Mouse (Mus musculus): ENCODE results near the gene Hist1h3d. TPM values are rescaled to one million over a fixed set of nuclear protein-coding genes. Genes with fewer than 3 reads are reported as not detected.
A peak's percentile ranks its signal among the peaks of the same experiment; 100 is the strongest.
"Not testable (repeated sequence)": the region's sequence is repeated elsewhere in the genome, so short reads cannot be mapped to it uniquely, and the experiment has no call there.

Gene Hist1h3d
- total RNA-seq, 1 experiment from 2014 or later: 12.9 TPM

DNA sequence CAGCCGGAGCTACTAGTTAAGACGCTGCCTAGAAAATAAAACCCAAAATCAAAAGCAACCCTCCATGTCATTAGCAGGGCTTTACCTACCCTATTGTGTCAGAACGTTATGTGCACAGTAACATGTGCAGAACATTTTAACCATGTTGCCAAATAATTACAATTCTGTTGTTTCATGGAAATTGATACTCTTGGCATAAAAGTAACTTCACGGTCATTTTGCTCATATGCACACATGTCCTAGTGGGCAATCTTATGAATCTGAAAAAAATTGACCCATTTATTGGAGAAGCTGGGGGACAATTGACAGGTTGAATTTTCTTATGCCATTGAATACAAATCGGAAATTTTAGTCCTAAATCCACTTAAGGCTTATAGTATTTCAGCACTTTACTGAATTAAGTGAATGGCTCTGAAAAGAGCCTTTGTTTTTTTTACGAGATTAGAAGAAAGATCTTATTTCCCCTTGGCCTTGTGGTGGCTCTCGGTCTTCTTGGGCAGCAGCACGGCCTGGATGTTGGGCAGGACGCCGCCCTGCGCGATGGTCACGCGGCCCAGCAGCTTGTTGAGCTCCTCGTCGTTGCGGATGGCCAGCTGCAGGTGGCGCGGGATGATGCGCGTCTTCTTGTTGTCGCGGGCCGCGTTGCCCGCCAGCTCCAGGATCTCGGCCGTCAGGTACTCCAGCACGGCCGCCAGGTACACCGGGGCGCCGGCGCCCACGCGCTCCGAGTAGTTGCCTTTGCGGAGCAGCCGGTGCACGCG lies 5.1 kb upstream of the Hist1h3d start:
- DNase-seq: not testable (repeated sequence)

DNA sequence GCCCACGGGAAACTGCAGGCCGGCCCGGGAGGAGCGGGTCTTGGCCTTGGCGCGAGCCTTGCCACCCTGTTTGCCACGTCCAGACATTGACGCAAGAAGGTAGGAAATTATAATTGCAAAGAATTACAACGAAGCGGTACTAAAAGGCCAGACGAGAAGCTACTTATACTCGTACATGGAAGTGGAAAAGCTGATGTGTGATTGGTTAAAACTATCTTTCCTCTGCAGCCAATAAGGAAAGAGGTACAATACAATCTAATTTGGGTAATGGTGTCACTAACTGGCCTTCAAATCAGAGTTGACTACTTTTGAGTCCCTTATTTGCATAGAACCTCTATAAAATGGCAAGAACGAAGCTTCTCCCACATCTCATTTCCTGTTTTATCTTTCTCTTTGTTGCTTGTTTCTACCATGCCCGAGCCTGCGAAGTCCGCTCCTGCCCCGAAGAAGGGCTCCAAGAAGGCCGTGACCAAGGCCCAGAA lies 4.5 kb upstream of the Hist1h3d start, which contains the start of the genes Hist1h2ae and Hist1h2bg:
TSS of gene Hist1h2ae (minus strand) at position 199 of the 482 bp plus-strand sequence.
TSS of gene Hist1h2bg (plus strand) at position 375 of the 482 bp plus-strand sequence.
- DNase-seq: peak; percentile 42

DNA sequence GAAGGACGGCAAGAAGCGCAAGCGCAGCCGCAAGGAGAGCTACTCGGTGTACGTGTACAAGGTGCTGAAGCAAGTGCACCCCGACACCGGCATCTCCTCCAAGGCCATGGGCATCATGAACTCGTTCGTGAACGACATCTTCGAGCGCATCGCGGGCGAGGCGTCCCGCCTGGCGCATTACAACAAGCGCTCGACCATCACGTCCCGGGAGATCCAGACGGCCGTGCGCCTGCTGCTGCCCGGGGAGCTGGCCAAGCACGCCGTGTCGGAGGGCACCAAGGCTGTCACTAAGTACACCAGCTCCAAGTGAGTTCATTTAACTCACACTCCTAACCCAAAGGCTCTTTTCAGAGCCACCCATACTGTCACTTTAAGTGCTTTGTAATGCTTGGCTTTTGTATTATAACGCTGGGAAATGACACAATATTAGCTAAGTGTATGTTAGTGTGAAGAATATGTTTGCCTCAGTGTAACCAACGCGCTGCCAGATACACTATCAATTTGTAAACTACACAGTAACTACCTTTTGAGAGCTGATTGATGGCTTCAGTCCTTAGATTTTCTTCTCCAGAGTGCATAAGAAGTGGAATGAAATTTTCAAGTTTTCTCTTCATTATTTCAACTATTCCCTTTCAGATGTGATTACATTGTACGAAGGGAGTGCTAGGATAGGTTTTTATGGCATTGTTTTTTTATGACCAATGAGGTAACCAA lies 3.9 kb upstream of the Hist1h3d start:
- not testable (repeated sequence) for DNase-seq

DNA sequence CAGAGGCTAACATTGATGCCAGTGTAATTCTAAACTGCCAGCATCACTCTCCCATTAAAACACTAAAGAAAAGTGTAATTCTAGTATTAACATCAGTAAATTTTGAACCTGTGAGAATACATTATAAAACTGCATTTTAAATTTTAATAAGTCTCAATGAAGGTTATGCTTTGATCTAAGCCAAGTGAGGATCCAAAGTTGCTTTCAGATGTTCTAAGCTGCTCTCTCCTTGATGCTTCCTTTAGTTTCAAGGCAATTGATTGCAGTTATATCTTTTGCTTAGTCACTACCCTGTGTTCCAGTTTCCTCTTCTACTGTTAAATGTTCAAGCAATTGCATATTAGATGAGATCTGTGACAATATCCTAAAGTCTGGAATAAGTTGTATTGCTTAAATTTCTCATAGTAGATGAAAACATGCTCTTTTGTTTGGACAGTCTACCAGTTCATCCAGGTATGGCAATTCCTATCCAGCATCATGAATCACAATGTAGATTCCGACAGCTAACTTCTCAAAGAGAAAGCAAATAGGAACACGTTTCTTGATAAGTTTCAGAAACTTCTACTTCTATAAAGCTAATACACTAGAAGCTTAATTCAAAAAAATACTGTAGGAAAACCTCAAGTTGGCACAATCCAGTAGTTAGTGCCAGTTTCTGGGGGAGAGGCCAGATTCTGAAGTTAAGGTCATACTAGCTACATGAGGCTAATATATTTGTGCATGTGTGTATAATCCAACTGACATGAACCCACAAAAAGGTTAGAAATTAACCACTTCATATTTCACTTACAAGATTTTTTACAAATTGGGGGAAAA lies 3.1 kb upstream of the Hist1h3d start:
- no peak for DNase-seq

DNA sequence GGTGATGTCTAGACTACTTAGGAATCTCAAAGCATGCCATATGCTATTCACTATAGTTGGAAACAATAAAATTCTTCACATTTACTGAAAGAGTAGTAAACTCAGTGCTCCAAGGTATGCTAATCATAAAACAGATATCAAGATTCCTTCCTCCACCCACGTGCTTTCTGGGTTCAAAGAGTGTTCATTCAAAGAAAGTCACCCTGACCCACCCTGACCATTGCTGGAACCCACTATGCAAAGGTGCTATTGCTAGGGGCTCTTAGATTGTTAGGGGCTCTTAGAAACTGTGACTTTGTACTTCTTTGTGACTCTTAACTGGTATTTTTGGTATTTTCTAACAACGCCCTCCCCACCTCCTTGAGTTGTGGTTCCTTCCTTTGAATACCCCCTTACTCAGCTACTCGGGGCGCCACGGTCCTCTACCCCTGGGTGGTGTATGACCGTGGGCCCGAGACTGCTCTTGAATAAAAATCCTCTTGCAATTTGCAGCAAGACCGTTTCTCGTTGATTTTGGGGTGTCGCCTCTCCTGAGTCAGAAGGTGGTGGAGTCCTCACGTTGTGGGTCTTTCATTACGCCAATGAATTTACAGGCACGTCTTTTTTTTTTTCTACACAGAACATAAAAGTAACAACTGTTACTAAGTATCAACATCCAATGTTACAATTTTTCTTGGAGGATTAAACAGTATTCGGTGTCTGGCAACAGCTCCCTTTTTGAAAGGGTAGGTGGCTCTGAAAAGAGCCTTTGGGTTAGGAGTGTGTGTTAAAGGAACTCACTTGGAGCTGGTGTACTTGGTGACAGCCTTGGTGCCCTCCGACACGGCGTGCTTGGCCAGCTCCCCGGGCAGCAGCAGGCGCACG lies 2.3 kb upstream of the Hist1h3d start:
- not testable (repeated sequence) for DNase-seq

DNA sequence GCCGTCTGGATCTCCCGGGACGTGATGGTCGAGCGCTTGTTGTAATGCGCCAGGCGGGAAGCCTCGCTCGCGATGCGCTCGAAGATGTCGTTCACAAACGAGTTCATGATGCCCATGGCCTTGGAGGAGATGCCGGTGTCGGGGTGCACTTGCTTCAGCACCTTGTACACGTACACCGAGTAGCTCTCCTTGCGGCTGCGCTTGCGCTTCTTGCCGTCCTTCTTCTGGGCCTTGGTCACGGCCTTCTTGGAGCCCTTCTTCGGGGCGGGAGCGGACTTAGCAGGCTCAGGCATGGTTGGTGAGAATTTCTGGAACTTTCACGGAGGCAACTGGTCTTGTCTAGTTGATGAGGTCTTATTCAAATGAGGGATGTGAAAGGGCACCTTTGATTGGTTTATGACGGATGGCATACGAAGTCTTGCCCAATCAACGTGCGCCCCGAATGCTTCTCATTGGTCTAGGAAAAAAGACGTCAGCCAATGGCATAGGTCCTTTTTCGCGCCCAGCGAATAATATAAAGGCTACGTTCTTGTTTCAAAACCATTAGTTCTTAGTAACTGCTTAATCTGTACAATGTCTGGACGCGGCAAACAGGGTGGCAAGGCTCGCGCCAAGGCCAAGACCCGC lies 1.6 kb upstream of the Hist1h3d start, which contains the start of the genes Hist1h2bf and Hist1h2ad:
TSS of gene Hist1h2bf (minus strand) at position 299 of the 627 bp plus-strand sequence.
TSS of gene Hist1h2ad (plus strand) at position 484 of the 627 bp plus-strand sequence.
- DNase-seq: peak; percentile 72

DNA sequence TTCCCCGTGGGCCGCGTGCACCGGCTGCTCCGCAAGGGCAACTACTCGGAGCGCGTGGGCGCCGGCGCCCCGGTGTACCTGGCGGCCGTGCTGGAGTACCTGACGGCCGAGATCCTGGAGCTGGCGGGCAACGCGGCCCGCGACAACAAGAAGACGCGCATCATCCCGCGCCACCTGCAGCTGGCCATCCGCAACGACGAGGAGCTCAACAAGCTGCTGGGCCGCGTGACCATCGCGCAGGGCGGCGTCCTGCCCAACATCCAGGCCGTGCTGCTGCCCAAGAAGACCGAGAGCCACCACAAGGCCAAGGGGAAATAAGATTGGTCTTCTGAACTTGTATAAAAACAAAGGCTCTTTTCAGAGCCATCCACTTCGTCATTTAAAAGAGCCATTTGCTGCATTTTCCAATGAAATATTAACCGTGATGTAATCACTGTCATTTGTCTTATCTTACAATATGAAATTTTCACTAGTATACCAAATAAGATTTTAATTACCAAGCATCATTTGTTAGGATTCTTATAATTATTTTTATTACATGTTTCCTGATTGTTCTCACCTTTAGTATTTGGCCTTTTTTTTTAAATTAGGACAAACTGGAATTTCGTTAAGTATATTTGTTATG lies 905 bp upstream of the Hist1h3d start:
- not testable (repeated sequence) for DNase-seq

DNA sequence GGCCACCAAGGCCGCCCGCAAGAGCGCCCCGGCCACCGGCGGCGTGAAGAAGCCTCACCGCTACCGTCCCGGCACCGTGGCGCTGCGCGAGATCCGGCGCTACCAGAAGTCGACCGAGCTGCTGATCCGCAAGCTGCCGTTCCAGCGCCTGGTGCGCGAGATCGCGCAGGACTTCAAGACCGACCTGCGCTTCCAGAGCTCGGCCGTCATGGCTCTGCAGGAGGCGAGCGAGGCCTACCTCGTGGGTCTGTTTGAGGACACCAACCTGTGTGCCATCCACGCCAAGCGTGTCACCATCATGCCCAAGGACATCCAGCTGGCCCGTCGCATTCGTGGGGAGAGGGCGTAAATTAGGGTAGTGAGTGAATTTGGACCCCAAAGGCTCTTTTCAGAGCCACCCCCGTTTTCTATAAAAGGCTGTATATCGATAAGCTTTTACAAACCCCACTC lies 326 bp downstream of the Hist1h3d start:
- DNase-seq: not testable (repeated sequence)

DNA sequence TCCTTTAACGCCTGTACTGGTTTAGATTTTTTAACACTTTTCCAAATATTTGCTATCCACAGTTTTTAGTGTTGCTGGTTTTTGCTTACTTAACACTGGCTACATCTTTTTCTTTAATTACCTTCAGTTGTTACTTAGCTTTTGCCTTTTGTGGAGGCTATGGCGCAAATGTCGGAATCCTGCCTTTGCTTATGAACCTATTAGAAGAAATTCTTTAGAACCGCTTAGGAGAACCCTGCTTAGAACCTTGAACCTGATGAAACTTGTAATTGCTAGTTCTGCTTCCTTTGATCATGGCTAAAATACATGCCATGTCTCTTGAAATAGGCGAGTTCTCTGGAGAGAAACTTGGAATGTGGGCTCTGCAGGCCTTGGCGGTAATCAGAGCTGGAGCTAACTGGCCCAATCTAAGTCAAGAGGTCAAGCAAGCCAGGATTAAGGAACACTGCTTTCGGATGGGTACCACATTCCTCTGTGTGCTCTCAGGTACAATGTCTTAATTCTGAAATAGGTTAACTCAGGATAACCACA lies 853 bp downstream of the Hist1h3d start:
- no peak for DNase-seq

DNA sequence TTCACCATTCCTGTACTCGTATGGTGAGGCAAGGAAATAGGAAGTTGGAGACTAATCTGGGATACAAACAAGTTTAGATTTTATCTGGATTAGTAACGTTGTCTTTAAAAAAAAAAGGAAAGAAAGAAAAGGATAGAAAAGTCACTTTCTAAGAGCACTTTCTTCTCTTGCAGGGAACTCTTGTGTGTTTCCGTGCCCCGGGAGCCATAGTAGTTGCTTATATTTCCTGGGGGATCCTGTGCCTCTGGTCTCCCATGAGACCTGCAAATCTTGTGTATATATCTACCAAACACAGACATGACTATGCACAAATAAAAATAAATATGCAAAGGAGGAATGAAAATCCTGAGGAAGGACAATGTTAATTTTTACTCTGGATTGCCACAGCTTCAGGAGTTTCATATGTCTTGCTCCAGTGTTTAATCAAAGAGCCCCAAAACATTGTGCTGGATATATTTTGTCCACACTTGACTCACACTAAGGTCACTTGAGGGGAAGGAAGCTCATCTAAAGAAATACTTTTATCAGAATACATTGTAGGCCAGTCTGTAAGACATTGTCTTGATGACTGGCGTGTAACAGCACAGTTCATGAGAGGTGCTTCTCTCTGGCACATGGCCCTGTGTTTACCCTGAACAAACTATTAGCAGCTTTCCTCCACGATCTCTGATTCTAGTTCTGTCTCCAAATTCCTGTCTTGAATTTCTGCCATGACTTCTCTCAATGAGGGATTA lies 1.5 kb downstream of the Hist1h3d start:
- DNase-seq: no peak

DNA sequence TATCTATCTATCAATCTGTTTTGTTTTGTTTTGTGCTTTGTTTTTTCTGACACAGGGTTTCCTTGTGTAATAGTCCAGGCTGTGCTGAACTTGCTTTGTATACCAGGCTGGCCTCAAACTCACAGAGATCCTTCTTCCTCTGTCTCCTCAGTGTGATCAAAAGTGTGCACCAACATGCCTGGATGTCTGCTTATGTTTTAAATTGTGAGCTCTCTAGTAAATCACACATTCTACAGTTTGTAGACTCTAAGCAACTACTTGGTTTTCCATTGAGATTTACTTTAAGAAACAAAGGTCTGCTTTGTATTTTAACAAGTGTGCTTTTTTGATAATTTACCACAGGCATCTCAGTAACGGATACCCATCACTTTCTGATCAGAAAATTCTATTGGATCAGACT lies 2.3 kb downstream of the Hist1h3d start:
- no peak for DNase-seq

DNA sequence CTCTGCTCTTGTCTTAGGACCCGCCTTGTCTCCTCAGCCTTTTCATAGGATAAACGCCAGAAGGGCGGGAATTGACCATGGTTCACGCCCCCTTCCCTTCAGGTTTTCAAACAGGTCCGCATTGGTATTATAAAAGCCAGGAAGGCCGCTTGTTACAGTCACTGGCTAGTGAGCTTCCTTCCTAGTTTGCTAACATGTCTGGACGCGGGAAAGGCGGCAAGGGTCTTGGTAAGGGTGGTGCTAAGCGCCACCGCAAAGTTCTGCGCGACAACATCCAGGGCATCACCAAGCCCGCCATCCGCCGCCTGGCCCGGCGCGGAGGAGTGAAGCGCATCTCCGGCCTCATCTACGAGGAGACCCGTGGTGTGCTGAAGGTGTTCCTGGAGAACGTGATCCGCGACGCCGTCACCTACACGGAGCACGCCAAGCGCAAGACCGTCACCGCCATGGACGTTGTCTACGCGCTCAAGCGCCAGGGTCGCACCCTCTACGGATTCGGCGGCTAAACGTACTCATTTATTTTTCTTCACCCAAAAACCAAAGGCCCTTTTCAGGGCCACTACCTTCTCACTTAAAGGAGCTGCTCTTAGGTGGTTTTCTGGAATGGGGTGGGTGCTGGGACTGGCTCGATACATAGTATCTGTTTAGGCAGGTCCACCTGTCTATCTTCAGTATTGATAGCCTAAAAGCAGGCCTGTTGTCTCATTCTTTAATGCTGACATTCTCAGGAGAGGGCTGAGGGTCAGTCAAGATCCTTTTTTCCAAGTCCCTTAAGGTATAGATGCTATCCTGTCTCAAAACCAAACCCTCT lies 6.0 kb downstream of the Hist1h3d start, which contains the start of gene Hist1h4d:
TSS of gene Hist1h4d (plus strand) at position 191 of the 811 bp plus-strand sequence.
- DNase-seq: peak; percentile 89

DNA sequence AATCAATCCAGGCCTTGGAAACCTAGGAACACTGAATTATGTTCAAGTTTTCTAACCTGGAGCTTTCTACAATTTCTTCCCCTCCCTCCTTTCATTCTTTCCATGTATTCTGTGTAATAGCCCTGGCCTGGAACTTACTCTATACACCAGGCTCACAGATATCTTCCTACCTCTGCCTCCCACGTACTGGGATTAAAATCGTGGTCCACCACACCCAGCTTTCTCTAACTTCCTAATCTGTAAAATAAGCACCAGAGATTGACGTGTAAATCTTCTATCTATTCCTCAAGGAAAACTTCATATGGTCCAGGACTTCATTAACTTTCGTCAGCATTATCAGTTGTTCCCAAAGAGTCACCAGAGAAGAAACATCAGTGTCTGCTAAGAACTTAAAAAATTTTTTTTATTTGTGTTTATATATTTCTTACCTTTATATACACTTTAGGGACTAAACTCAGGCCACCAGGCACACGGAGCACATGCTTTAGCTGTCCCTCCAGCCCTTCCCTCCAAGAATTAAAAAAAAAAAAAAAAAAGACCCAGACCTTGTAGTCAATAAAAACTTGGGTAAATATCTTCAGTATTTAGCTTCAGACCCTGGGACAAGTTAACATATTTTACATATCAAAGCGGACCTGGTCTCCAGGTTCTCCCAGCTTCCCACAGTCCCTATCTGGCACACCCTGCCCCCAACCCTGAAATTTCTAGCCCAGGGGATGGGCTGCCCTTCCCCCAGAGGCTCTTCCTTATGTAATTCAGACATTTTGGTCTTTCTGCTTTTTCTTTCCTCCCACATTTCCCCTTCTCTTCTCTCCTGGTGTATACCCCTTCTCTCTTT lies 6.9 kb downstream of the Hist1h3d start:
- no peak for DNase-seq

DNA sequence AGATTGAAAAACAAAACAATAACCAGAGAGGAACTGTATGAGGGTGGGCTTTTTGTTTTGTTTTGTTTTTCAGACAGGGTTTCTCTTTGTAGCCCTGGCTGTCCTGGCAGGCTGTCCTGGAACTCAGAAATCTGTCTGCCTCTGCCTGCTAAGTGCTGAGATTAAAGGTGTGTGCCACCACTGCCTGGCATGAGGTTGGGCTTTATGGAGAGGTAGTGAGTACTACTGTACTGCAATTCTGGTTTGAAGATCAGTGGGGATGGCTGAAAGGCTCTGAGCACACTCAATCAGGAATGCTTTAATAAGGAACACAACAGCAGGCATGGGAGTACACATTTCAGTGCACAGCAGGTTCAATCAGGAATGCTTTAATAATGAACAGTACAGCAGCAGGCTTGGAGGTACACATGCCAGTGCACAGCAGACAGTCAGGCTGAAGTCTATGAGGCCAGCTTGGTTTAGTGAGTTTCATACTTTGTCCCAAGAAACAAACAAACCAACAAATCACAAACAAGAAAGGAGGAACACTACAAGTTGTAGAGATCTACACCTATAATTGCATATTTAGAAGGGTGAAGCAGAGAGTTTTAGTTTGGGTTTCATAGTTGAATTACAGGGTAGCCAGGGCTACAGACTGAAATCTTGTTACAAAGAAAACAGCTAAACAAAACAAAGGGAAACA lies 8.0 kb downstream of the Hist1h3d start:
- DNase-seq: no peak

DNA sequence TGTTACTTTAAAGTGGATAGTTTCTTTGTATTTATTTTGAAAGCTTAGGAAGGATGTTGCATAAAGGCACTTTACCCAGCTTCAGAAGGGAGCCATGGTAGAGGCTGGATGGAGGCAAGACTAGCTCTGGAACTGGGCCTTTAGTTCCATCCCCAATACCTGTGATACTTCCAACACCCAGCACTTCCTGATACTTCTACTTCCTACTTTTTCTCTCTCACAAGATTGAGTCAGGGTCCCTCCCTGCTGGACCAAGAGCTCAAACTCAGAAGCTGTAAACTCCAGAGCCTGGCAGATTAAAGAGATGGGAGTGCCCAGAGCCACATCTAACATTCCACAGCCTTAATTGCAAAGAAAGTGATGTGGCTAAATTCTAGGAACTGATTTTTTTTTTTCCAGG lies 8.8 kb downstream of the Hist1h3d start:
- DNase-seq: no peak

DNA sequence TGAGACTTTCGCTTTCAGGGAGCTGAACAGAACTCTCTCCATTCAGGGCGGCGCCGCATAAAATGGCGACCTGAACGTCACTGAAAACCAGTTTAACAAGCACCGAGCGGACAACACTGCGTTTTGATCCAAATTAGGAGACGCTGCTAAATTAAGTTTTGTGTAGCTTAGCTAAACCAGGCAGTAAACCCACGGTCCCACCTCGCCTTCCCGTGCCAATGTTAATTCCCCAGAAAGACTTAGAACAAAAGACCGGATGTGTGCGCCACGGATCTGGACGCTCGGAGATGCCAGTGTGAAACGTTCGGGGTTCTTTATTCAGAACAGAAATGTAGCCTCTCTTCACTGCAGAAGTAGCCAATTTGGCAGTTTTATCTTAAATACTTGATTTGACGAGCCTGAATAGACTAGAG lies 9.5 kb downstream of the Hist1h3d start:
- DNase-seq: peak; percentile 64
